Mouse (Mus musculus) c-Kit-positive CD71-positive TER-119-positive erythroid progenitor cells, embryonic 14.5 days (primary cell): ENCODE measurements around the gene Gm5416.
"Not testable (repeated sequence)": the region's sequence is repeated elsewhere in the genome, so short reads cannot be mapped to it uniquely, and the experiment has no call there.

ENCODE experiments used
- DNase-seq: peaks from one replicate; pipeline ENCODE4 v3.0.0-alpha.2; 2013; ENCODE audit warnings: low spot score

Gm5416 gene

GRCm38 (mm10) chr16:36209967-36210453, at the start of gene Gm5416:
TSS of gene Gm5416 (plus strand) at chr16:36210403.
- no peak for DNase-seq

DNA sequence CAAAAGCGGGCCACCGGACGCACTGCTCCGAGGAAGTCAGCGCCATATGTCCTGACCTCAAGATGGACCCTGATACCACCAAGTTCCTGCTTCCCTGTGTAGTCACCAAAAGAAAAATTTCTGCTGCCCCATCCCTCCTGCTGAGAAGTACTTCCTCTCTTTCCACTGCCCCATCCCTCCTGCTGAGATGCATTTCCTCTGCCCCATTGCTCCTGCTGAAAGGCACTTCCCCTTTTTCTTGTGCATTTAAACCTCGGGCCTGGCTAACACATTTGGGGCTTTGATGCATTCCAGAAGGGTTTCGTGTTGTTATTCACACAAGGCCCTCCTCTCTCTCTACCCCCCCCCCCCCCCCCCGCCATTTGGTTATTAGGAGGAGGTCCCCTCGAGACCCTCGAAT, 42.4 kb upstream of the Gm5416 start:
- DNase-seq = not testable (repeated sequence)

- no peak for DNase-seq
These were observed 34.1 kb upstream of the Gm5416 start for GRCm38 (mm10) chr16:36176108-36176507.

DNA sequence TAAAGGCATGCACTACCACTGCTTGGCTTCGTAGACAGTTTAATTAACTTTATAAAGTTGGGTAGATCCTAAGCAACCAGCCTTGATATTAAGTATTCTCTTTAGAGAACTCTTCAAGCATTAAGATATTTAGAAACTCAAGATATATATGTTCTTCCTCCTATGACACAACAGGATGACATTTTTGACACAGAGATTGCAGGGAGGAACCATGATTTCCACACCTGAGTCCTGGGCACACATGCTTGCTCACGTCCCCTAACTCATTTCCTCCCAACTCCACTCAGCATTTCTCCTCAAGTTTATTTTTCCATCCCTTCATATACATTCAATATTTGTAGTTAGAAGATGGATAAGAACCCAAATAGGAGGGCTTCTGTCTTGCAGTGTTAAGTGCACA, 30.3 kb upstream of the Gm5416 start:
- DNase-seq = no peak

- not testable (repeated sequence) for DNase-seq
These were observed 26.3 kb upstream of the Gm5416 start, which contains the start of gene Gm5483 for GRCm38 (mm10) chr16:36183912-36184311. TSS of gene Gm5483 (plus strand) at chr16:36184212.

DNA sequence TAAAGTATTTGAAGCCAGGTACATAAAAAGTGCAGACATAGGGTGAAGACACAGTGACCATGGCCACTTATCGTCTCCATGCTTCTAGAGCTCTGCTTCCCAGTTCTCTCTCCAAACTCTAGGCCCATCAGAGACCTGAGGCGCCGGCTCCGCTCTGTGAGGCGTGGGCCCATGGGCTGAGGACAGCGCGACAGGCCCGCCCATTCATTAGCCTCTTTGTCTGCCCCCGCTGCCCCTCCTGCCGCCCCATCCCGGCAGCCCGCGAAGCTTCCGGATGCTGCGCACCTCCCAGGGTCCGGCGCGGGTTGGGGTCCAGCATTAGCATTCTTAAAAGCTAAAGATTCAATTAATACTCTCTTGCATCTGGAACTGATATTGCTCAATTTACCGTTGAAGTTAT, 11.0 kb upstream of the Gm5416 start:
- no peak for DNase-seq

DNA sequence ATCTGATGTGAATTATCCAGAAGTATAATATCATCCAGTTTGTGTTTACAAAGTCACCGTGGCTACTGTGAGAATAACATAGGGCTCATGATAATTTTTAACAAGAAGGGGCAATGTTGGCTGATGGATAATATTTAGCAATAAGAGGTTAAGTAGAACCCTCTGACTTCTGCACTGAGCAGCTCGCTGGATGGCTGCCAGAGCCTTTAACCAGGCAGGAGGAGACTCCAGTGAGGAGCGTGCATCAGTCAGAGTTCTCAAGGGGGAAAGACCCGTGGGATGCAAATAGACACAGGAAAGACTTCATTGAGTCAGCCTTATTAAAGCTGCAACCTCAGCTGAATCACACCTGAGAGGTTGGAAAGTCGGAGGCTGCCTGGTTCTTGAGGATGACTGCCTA, 6.4 kb upstream of the Gm5416 start:
- no peak for DNase-seq

DNA sequence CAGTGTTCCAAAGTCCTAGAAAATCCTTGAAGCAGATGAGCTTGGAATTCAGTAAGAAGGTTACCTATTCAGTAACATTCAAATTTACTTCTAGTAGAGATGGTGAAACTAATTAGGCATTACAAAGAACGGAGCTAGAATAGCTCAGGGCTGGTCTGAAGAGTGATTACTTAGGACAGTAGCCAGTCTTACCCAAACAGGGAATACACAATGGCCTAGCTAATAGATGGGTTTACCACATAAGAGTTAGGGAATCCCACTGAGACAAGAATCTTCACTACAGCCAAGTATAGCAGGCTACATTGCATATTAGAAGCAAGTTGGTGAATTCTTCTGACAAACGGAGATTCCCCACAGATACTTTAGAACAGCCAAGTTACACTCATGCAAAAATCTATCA, 4.5 kb upstream of the Gm5416 start:
- not testable (repeated sequence) for DNase-seq

DNA sequence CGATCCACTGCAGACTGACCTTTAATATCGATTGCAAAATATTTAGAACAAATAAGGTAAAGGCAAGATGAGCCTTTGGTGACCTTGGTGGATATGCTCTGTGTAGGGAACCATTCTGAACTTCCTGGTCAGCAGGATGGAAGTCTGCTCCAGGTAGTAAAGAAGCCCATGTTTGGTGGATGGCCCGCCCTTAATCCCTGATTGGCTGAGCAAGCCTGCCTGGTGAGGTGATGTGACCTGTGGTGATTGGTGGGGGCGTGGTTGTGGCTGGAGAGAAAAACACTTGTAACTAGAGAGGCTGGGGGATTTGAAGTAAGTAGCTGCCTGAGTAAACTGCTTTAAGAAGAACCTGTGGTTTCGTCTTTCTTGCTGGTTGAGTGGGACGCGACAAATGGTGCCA, 11.0 kb downstream of the Gm5416 start, which contains the start of gene 2010005H15Rik:
Gene 2010005H15Rik (plus strand): TSS at position 301 of the 400 bp plus-strand sequence.
- DNase-seq = not testable (repeated sequence)

DNA sequence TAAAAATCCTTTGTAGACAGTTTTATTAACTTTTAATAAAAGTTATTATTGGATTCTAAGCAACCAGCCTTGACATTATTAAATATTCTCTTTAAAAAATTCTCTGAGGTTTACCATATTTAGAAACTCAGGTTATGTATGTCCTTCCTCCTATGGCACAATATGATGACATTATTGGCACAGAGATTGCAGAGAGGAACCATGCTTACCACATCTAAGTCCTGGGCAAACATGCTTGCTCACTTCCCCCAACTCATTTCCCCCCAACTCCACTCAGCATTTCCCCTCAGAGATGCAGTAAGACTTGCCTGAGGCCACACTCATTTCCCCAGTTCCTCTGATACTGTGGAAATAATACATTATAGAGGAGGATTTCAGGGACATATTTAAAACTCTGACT, 50.4 kb downstream of the Gm5416 start:
- not testable (repeated sequence) for DNase-seq
